Mouse (Mus musculus): Measurements from ENCODE around the gene Ccna1. TPM values are rescaled to one million over a fixed set of nuclear protein-coding genes. Genes with fewer than 3 reads are reported as not detected.

Gene Ccna1
- polyA plus RNA-seq, 1 experiment from 2014 or later = 2.4 TPM

GRCm38 (mm10) chr3:55011681-55012080, 43.6 kb downstream of the Ccna1 start:
- H3K9me3 ChIP-seq (ENCODE audit: control insufficient read depth, low read length) = no peaks in the 10 kb centered on the region
- H3K27me3 ChIP-seq (replicated peaks; ENCODE audit: control insufficient read depth, insufficient read depth, low read length) = no peaks in the 10 kb centered on the region
- H3K4me1 ChIP-seq (replicated peaks; ENCODE audit: control insufficient read depth, insufficient read depth, low read length) = no peaks in the 10 kb centered on the region
- no peak overlapping the region for H3K9ac ChIP-seq (ENCODE audit: low read depth, low read length)
- H3K4me3 ChIP-seq (ENCODE audit: low read depth, low read length) = no peak overlapping the region
- H3K4me2 ChIP-seq = no peak overlapping the region
- no peaks in the 10 kb centered on the region for H3K36me3 ChIP-seq (ENCODE audit: control insufficient read depth, insufficient read depth, low read length)
- DNase-seq (ENCODE audit: low spot score) = no peak
- no peak overlapping the region for H3K27ac ChIP-seq (ENCODE audit: low read depth, low read length)
- no peak for ATAC-seq (replicated peaks; ENCODE audit: low FRiP score)
- WGBS = 23% methylated on average over 7 of the region's 7 CpGs

- Histone ChIP-seq H3K4me3 (ENCODE audit: low read depth, low read length) (no peak overlapping the region), H3K36me3 (ENCODE audit: control insufficient read depth, insufficient read depth, low read length) (no peaks in the 10 kb centered on the region), H3K9me3 (ENCODE audit: control insufficient read depth, low read length) (no peaks in the 10 kb centered on the region), H3K27me3 (replicated peaks; ENCODE audit: control insufficient read depth, insufficient read depth, low read length) (no peaks in the 10 kb centered on the region), H3K4me2 (no peak overlapping the region), H3K4me1 (replicated peaks; ENCODE audit: control insufficient read depth, insufficient read depth, low read length) (no peaks in the 10 kb centered on the region), H3K9ac (ENCODE audit: low read depth, low read length) (no peak overlapping the region), H3K27ac (ENCODE audit: low read depth, low read length) (no peak overlapping the region)
- WGBS = 71% methylated on average over 6 of the region's 6 CpGs
- DNase-seq (ENCODE audit: low spot score) (no peak), ATAC-seq (replicated peaks; ENCODE audit: low FRiP score) (no peak)
Measured at GRCm38 (mm10) chr3:55008965-55009741, 46.1 kb downstream of the Ccna1 start.

DNA sequence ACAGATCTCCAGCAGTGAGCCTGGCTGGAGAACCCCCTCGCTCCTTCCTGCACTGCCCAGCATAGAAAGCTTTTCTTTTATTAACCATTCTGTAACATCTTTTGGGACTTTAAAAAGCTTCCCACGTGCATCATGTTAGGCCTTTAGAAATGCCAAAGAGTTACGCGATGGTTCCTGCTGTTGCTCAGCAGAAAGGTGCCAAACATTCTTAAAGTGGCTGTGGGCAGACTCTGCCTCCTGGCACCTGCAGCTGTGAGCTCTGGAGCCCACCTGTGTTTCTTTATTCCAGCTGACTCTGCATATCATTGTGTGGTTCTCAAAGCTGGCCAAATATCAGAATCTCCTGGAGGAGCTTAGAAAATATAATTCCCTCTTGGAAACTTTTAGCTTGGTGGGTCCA, 51.3 kb downstream of the Ccna1 start:
- H3K9ac ChIP-seq (ENCODE audit: low read depth, low read length) = no peak overlapping the region
- ATAC-seq (replicated peaks; ENCODE audit: low FRiP score) (no peak), DNase-seq (ENCODE audit: low spot score) (no peak)
- no peaks in the 10 kb centered on the region for H3K36me3 ChIP-seq (ENCODE audit: control insufficient read depth, insufficient read depth, low read length)
- no peaks in the 10 kb centered on the region for H3K9me3 ChIP-seq (ENCODE audit: control insufficient read depth, low read length)
- H3K4me1 ChIP-seq (replicated peaks; ENCODE audit: control insufficient read depth, insufficient read depth, low read length) = no peaks in the 10 kb centered on the region
- no peak overlapping the region for H3K4me3 ChIP-seq (ENCODE audit: low read depth, low read length)
- no peak overlapping the region for H3K27ac ChIP-seq (ENCODE audit: low read depth, low read length)
- 64% methylated on average over 4 of the region's 4 CpGs for WGBS
- no peaks in the 10 kb centered on the region for H3K27me3 ChIP-seq (replicated peaks; ENCODE audit: control insufficient read depth, insufficient read depth, low read length)
- H3K4me2 ChIP-seq = no peak overlapping the region

DNA sequence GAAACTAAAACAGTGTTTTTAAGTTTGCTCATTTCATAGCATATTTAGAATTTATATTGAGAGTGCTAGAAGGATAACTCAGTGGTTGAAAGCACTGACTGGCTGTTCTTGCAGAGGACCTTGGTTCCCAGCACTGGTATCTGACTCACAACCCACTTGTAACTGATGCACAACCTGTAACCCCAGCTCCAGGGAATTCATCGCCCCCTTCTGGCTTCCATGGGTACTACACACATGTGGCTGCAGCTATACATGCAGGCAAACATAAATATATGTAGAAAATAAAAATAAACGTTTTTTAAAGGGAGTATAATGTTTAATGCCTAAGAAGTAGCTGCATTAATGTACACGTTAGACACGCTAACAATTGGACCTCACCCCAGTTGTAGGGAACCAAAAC, 53.6 kb downstream of the Ccna1 start:
- Histone ChIP-seq H3K9ac (ENCODE audit: low read depth, low read length) (no peak overlapping the region), H3K4me3 (ENCODE audit: low read depth, low read length) (no peak overlapping the region), H3K27ac (ENCODE audit: low read depth, low read length) (no peak overlapping the region), H3K36me3 (ENCODE audit: control insufficient read depth, insufficient read depth, low read length) (no peaks in the 10 kb centered on the region), H3K4me1 (replicated peaks; ENCODE audit: control insufficient read depth, insufficient read depth, low read length) (no peaks in the 10 kb centered on the region), H3K27me3 (replicated peaks; ENCODE audit: control insufficient read depth, insufficient read depth, low read length) (no peaks in the 10 kb centered on the region), H3K9me3 (ENCODE audit: control insufficient read depth, low read length) (no peaks in the 10 kb centered on the region), H3K4me2 (no peak overlapping the region)
- 63% methylated on average over 4 of the region's 4 CpGs for WGBS
- no peak for DNase-seq (ENCODE audit: low spot score)
- ATAC-seq (replicated peaks; ENCODE audit: low FRiP score) = no peak

Other genes starting within 250 kb of the Ccna1 start
- 38.1 and 38.7 TPM in 2 replicates for gene Rfxap, start 247.7 kb downstream of the Ccna1 start, polyA plus RNA-seq (2014; fragmentation: Nextera tagmentation; extraction: Ambion mirVana)
- gene Sertm1, start 139.6 kb downstream of the Ccna1 start, polyA plus RNA-seq (2014; fragmentation: Nextera tagmentation; extraction: Ambion mirVana) = 0.77 and 0.82 TPM in 2 replicates
- 27.9 and 30.9 TPM in 2 replicates for gene Spg20, start 56.6 kb upstream of the Ccna1 start, polyA plus RNA-seq (2014; fragmentation: Nextera tagmentation; extraction: Ambion mirVana)
- gene Ccdc169, start 81.8 kb upstream of the Ccna1 start, polyA plus RNA-seq (2014; fragmentation: Nextera tagmentation; extraction: Ambion mirVana) = 0.08 TPM in 1 of 2 replicates, not detected in the other
- not detected in 2 replicates for gene Sohlh2, start 126.5 kb upstream of the Ccna1 start, polyA plus RNA-seq (2014; fragmentation: Nextera tagmentation; extraction: Ambion mirVana)
- gene Dclk1, start 186.9 kb upstream of the Ccna1 start, polyA plus RNA-seq (2014; fragmentation: Nextera tagmentation; extraction: Ambion mirVana) = 2.7 and 3.3 TPM in 2 replicates

All from liver, embryonic 11.5 days (tissue).